Mouse (Mus musculus): ENCODE measurements at regions not wholly inside any gene's neighbourhood (a gene's known extent, or its start where the extent isn't known, plus 50 kb on each side); places are given as distances from the start of the nearest gene placed in this dataset.

DNA sequence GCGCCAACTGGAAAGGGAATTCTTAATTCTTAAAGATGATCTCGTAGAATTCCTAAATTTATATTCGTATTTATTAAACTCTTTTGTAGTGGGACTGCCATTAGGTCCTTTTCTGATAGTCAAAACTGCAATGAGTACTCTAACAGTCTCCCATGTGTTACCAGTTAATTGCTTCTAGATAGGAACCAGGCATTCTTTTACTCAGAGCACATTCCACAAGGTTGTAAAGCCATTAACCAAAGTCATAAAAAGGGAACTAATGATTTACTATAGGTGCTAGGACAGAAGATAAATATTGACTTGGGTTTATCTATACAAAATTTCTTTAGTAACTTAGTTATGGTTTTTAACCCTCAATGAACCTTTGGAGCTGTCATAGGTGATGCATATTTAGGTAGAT is 1525.0 kb downstream of the Tbl1xr1 start:
- Histone ChIP-seq H3K4me1 (no peaks in the 10 kb centered on the region), H3K36me3 (no peaks in the 10 kb centered on the region), H3K9ac (no peak overlapping the region), H3K27ac (no peak overlapping the region), H3K27me3 (no peaks in the 10 kb centered on the region), H3K9me3 (0 out of 2 replicates have a peak, but pooled peaks cover 6% of the 10 kb centered on the region), H3K4me3 (no peak overlapping the region), H3K4me2 (no peak overlapping the region)
- no peak for ATAC-seq (ENCODE audit: insufficient number of reproducible peaks, insufficient read depth, low FRiP score, low TSS enrichment, low read depth)
- WGBS = 81% methylated on average over 3 of the region's 3 CpGs

DNA sequence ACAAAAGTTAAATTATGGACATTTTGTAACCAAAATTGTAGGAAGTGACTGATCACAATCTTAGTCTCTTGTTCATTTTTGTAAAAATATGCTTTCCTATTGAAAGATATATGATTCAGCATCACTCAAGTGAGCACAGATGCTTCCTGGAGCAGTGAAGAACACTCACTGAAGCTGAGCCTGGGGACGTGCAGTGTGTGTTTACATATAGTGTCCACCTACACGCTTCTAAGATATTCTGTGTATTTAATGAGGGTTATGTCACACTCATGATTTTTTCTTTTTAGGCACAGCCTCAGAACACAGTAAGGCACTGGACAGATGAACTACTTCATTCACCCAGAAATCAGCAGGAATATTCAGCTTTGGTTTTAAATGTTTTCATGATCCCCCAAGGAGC is 1533.6 kb downstream of the Tbl1xr1 start:
- Histone ChIP-seq H3K4me1 (no peaks in the 10 kb centered on the region), H3K4me3 (no peak overlapping the region), H3K9me3 (no peaks in the 10 kb centered on the region), H3K27ac (no peak overlapping the region), H3K4me2 (no peak overlapping the region), H3K36me3 (no peaks in the 10 kb centered on the region), H3K9ac (no peak overlapping the region), H3K27me3 (no peaks in the 10 kb centered on the region)
- 79% methylated on average over 2 of the region's 2 CpGs for WGBS
- no peak for ATAC-seq (ENCODE audit: insufficient number of reproducible peaks, insufficient read depth, low FRiP score, low TSS enrichment, low read depth)

DNA sequence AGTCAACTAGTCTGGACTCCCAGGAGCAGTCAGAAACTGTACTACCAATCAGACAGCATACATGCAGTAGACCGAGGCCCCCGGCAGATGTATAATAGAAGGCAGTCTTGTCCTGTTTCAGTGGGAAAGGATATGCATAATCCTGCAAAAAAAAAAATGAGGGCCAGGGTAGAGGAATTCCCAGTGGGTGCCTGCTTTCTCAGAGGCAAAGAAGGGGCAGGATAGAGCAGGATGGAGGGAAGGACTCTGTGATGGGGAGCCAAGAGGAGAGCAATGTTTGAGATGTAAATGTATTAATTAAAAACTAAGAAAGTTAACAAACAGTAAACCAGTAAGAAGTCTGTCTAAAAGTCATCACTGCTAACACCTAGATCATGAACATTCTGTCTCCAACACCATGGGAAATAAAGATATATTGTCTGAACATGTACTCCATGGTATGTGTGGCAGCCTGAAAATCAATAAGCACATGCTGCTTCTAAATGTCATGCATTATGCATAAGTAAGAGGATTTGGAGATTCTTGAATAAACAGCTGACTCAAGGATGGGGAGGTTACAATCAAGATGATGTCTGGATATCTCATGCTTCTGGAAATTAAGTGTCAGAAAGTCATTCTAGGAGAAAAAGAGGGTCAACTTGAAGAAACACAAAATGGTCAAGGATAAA is 1485.3 kb downstream of the Naaladl2 start:
- Histone ChIP-seq H3K4me3 (no peak overlapping the region), H3K9ac (no peak overlapping the region), H3K9me3 (no peaks in the 10 kb centered on the region), H3K27ac (no peak overlapping the region), H3K27me3 (no peaks in the 10 kb centered on the region), H3K36me3 (no peaks in the 10 kb centered on the region), H3K4me2 (no peak overlapping the region), H3K4me1 (no peaks in the 10 kb centered on the region)
- ATAC-seq (ENCODE audit: insufficient number of reproducible peaks, insufficient read depth, low FRiP score, low TSS enrichment, low read depth) = no peak
- 91% methylated on average over 2 of the region's 2 CpGs for WGBS

DNA sequence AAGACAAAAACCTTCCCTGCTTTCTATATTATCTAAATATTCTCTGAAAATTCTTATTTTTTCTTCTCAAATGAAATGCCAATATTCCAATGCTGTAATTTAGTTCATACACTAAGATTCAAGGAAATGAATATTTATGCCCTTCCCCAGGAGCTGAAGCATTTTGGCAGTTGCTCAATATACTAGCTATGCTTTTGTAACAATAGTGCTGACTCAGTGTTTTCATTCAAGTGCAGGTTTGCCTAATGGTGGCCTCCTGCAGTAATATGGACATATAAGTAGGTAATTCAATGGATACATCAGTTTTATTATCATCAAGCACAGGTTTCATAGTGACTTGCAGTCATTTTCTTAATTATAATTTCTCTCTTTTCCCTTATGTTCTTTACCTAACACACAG is 1437.3 kb downstream of the Naaladl2 start:
- Histone ChIP-seq H3K9me3 (no peaks in the 10 kb centered on the region), H3K27me3 (no peaks in the 10 kb centered on the region), H3K4me2 (no peak overlapping the region), H3K36me3 (no peaks in the 10 kb centered on the region), H3K27ac (no peak overlapping the region), H3K4me1 (no peaks in the 10 kb centered on the region), H3K4me3 (no peak overlapping the region), H3K9ac (no peak overlapping the region)
- no peak for ATAC-seq (ENCODE audit: insufficient number of reproducible peaks, insufficient read depth, low FRiP score, low TSS enrichment, low read depth)

All from embryonic facial prominence, embryonic 13.5 days (tissue).